Mouse (Mus musculus) forebrain, postnatal 0 days (tissue): ENCODE data around the gene Ryr2. TPM values are rescaled to one million over a fixed set of nuclear protein-coding genes. Genes with fewer than 3 reads are reported as not detected.
A peak's percentile ranks its signal among the peaks of the same experiment; 100 is the strongest.

ENCODE experiments used
- ATAC-seq: fragments of 200-750 bp; cut with Nextera tagmentation; 2 replicates; pipeline ENCODE4 v1.8.0; 2017; ENCODE audit warnings: mild to moderate bottlenecking, moderate library complexity
- DNase-seq: peaks from one replicate; pipeline ENCODE4 v3.0.0-alpha.2; 2015
- H3K27ac ChIP-seq: fragments of 300-500 bp; sonication (generic); 2 replicates; pipeline ENCODE4 v1.5.1; 2014; ENCODE audit warnings: low read depth, mild to moderate bottlenecking, antibody characterized with exemption, low read length, moderate library complexity, mixed read lengths
- H3K27me3 ChIP-seq: fragments of 300-500 bp; sonication (generic); 2 replicates; pipeline ENCODE4 v1.6.1; 2014; ENCODE audit warnings: mild to moderate bottlenecking, low read length, mixed read lengths; ENCODE audit not compliant: insufficient read depth
- H3K36me3 ChIP-seq: fragments of 300-500 bp; sonication (generic); 2 replicates; pipeline ENCODE4 v1.6.1; 2014; ENCODE audit warnings: mild to moderate bottlenecking, moderate library complexity; ENCODE audit not compliant: insufficient read depth
- H3K4me1 ChIP-seq: fragments of 300-500 bp; sonication (generic); 2 replicates; pipeline ENCODE4 v1.6.1; 2014; ENCODE audit warnings: antibody characterized with exemption; ENCODE audit not compliant: insufficient read depth
- H3K4me2 ChIP-seq: fragments of 300-500 bp; sonication (generic); 2 replicates; pipeline ENCODE4 v1.6.1; 2014; ENCODE audit warnings: low read depth, mild to moderate bottlenecking, moderate library complexity
- H3K4me3 ChIP-seq: fragments of 300-500 bp; sonication (generic); 2 replicates; pipeline ENCODE4 v1.5.1; 2014; ENCODE audit warnings: low read depth, low read length, mixed read lengths
- H3K9ac ChIP-seq: fragments of 300-500 bp; sonication (generic); 2 replicates; pipeline ENCODE4 v1.6.1; 2014; ENCODE audit warnings: mild to moderate bottlenecking
- H3K9me3 ChIP-seq: fragments of 300-500 bp; sonication (generic); 2 replicates; pipeline ENCODE4 v1.6.1; 2016; ENCODE audit warnings: low read length
- CTCF ChIP-seq: sonication (generic); IDR thresholded peaks from 2 replicates; pipeline ENCODE4 v1.5.1; 2016; ENCODE audit warnings: antibody characterized with exemption, control low read depth, low read depth
- WGBS: fragments of 180-500 bp; shearing (Covaris S2); extraction: QIAGEN DNeasy Blood & Tissue Kit; methylation state at CpG from one replicate; pipeline ENCODE4 v1.1.7; 2014; 5-methylcytosine and 5-hydroxymethylcytosine counted together
- polyA plus RNA-seq: library from polyadenylated mRNA; unstranded; fragments of >200 nt; fragmentation: Nextera tagmentation; extraction: Ambion mirVana; gene quantifications from 2 replicates; pipeline ENCODE4 v1.2.1, GENCODE M21; 2015
- total RNA-seq: library from RNA; depleted of rRNA; stranded (reverse); fragments of >200 nt; gene quantifications from 2 replicates; pipeline ENCODE4 v1.2.3, GENCODE M21; 2014

Ryr2 gene
- total and polyA plus RNA-seq, 2 experiments from 2014 or later: 2.1 to 22.8 TPM

GRCm38 (mm10) chr13:12132160-12132710, 25.5 kb upstream of the Ryr2 start:
- no peaks in the 10 kb centered on the region for H3K4me1 ChIP-seq
- ATAC-seq: no peak
- 90% methylated on average over 3 of the region's 3 CpGs for WGBS

GRCm38 (mm10) chr13:12129121-12129520, 22.4 kb upstream of the Ryr2 start:
- 92% methylated on average over 1 of the region's 1 CpGs for WGBS
- no peak for ATAC-seq
- Histone ChIP-seq H3K4me2 (no peak overlapping the region), H3K9ac (no peak overlapping the region), H3K4me1 (no peaks in the 10 kb centered on the region), H3K4me3 (no peak overlapping the region), H3K27ac (no peak overlapping the region), H3K36me3 (no peaks in the 10 kb centered on the region), H3K9me3 (no peaks in the 10 kb centered on the region), H3K27me3 (no peaks in the 10 kb centered on the region)
- no peak for DNase-seq
- no peak for TF ChIP-seq CTCF

More at GRCm38 (mm10) chr13:12132160-12132710, 25.5 kb upstream of the Ryr2 start:
- no peak overlapping the region for H3K4me2 ChIP-seq
- H3K36me3 ChIP-seq: no peaks in the 10 kb centered on the region
- H3K27me3 ChIP-seq: no peaks in the 10 kb centered on the region
- H3K27ac ChIP-seq: no peak overlapping the region
- H3K9me3 ChIP-seq: no peaks in the 10 kb centered on the region
- H3K9ac ChIP-seq: no peak overlapping the region
- TF ChIP-seq CTCF: no peak
- H3K4me3 ChIP-seq: no peak overlapping the region
- no peak for DNase-seq

- Histone ChIP-seq H3K36me3 (no peaks in the 10 kb centered on the region), H3K4me1 (no peaks in the 10 kb centered on the region), H3K9ac (no peak overlapping the region), H3K4me3 (no peak overlapping the region), H3K27me3 (no peaks in the 10 kb centered on the region), H3K4me2 (no peak overlapping the region), H3K27ac (no peak overlapping the region), H3K9me3 (no peaks in the 10 kb centered on the region)
- DNase-seq: no peak
- no peak for TF ChIP-seq CTCF
- no peak for ATAC-seq
Measured at GRCm38 (mm10) chr13:12126099-12126498, 19.4 kb upstream of the Ryr2 start.

- no peaks in the 10 kb centered on the region for H3K27me3 ChIP-seq
- no peaks in the 10 kb centered on the region for H3K4me1 ChIP-seq
- 57% methylated on average over 7 of the region's 7 CpGs for WGBS
- no peak overlapping the region for H3K4me3 ChIP-seq
- no peak overlapping the region for H3K9ac ChIP-seq
- DNase-seq (no peak), ATAC-seq (peak; percentile 58)
- no peak overlapping the region for H3K27ac ChIP-seq
- no peaks in the 10 kb centered on the region for H3K36me3 ChIP-seq
- no peaks in the 10 kb centered on the region for H3K9me3 ChIP-seq
- TF ChIP-seq CTCF: no peak
- H3K4me2 ChIP-seq: no peak overlapping the region
Measured at GRCm38 (mm10) chr13:12124940-12125540, 18.3 kb upstream of the Ryr2 start.

GRCm38 (mm10) chr13:12115551-12115950, 8.8 kb upstream of the Ryr2 start:
- Histone ChIP-seq H3K9me3 (no peaks in the 10 kb centered on the region), H3K4me1 (no peaks in the 10 kb centered on the region), H3K4me3 (no peak overlapping the region), H3K36me3 (no peaks in the 10 kb centered on the region), H3K9ac (no peak overlapping the region), H3K27me3 (no peaks in the 10 kb centered on the region), H3K27ac (no peak overlapping the region), H3K4me2 (no peak overlapping the region)
- no peak for ATAC-seq
- DNase-seq: no peak
- TF ChIP-seq CTCF: no peak
- 87% methylated on average over 8 of the region's 8 CpGs for WGBS

GRCm38 (mm10) chr13:12114816-12115215, 8.1 kb upstream of the Ryr2 start:
- H3K4me3 ChIP-seq: no peak overlapping the region
- H3K4me2 ChIP-seq: no peak overlapping the region
- no peaks in the 10 kb centered on the region for H3K36me3 ChIP-seq
- no peak overlapping the region for H3K9ac ChIP-seq
- H3K4me1 ChIP-seq: no peaks in the 10 kb centered on the region
- H3K27ac ChIP-seq: no peak overlapping the region
- no peak for DNase-seq
- WGBS: 74% methylated on average over 1 of the region's 1 CpGs
- no peak for TF ChIP-seq CTCF
- no peaks in the 10 kb centered on the region for H3K27me3 ChIP-seq
- no peak for ATAC-seq
- H3K9me3 ChIP-seq: no peaks in the 10 kb centered on the region

GRCm38 (mm10) chr13:12108955-12109354, 2.2 kb upstream of the Ryr2 start:
- no peaks in the 10 kb centered on the region; the same call in 1 of the 2 replicates for H3K4me1 ChIP-seq
- ATAC-seq: no peak
- 97% methylated on average over 1 of the region's 1 CpGs for WGBS

More at GRCm38 (mm10) chr13:12108955-12109354, 2.2 kb upstream of the Ryr2 start:
- no peak for DNase-seq
- Histone ChIP-seq H3K9me3 (no peaks in the 10 kb centered on the region), H3K36me3 (no peaks in the 10 kb centered on the region), H3K9ac (no peak overlapping the region), H3K27ac (no peak overlapping the region), H3K4me3 (no peak overlapping the region), H3K27me3 (no peaks in the 10 kb centered on the region), H3K4me2 (no peak overlapping the region)
- no peak for TF ChIP-seq CTCF
